ENCODE assay signal across 8 mouse cellular contexts in genomic region chr8:106935324-106935869, GRCm38 (mm10). TPM values are rescaled to one million over a fixed set of nuclear protein-coding genes. Genes with fewer than 3 reads are reported as not detected.
DNase-seq lines count a peak whose midpoint lies in the region; ATAC-seq and TF ChIP-seq lines count a peak whose summit lies in the region.

Gene Sntb2 (plus strand): TSS chr8:106935750.

- DNase-seq in ES-E14 (ENCODE audit: low read depth, low spot score): peak; percentile 97
- peak; percentile 88 for DNase-seq in cerebellum, adult 11 months
- peak; percentile 94 for DNase-seq in forelimb bud, embryonic 11.5 days (ENCODE audit: low read depth, low spot score)
- DNase-seq in hindbrain, embryonic 10.5 days (ENCODE audit: low spot score): peak; percentile 96
- peak; percentile 91 for DNase-seq in layer of hippocampus, adult 9-11 months
- DNase-seq in lung, postnatal 0 days (ENCODE audit: low spot score): peak; percentile 94
- peak; percentile 89 for DNase-seq in ovary, postnatal 14 days (ENCODE audit: low spot score)
- DNase-seq in thymus, postnatal 14 days: peak; percentile 94

- peaks cover 28% of the 10 kb centered on the region for H3K27me3 ChIP-seq in hindbrain, embryonic 10.5 days (ENCODE audit: insufficient read depth, poor library complexity, severe bottlenecking)
- no peaks in the 10 kb centered on the region for H3K27me3 ChIP-seq in lung, postnatal 0 days (replicated peaks; ENCODE audit: insufficient read depth, low read length)

- H3K4me2 ChIP-seq in lung, postnatal 0 days (replicated peaks; ENCODE audit: low read depth, low read length): peak within 1 kb of the TSS; percentile 90

- H3K9ac ChIP-seq in ES-E14 (ENCODE audit: insufficient read depth, low read depth, low read length, poor library complexity, severe bottlenecking): peak within 1 kb of the TSS; percentile 77
- H3K9ac ChIP-seq in lung, postnatal 0 days (replicated peaks; ENCODE audit: low read depth): peak within 1 kb of the TSS; percentile 75

- TF ChIP-seq EP300 in lung, postnatal 0 days (IDR thresholded peaks at IDR 0.05): no peak

- peak within 1 kb of the TSS; percentile 81; the same call in 1 of the 2 replicates for H3K27ac ChIP-seq in ES-E14 (ENCODE audit: insufficient read depth, low read depth, low read length, poor library complexity, severe bottlenecking)
- peak within 1 kb of the TSS; percentile 96 for H3K27ac ChIP-seq in hindbrain, embryonic 10.5 days
- H3K27ac ChIP-seq in lung, postnatal 0 days (ENCODE audit: low read length): peak within 1 kb of the TSS; percentile 91

- H3K4me1 ChIP-seq in ES-E14 (ENCODE audit: control insufficient read depth in 2 of 2, insufficient read depth in 2 of 2, low read length in 2 of 2, poor library complexity in 1 of 2): peaks cover 18 to 19% of the 10 kb centered on the region in 2 experiments
- H3K4me1 ChIP-seq in hindbrain, embryonic 10.5 days (replicated peaks): peaks cover 31% of the 10 kb centered on the region
- H3K4me1 ChIP-seq in lung, postnatal 0 days (ENCODE audit: insufficient read depth, low read depth, low read length): peaks cover 16% of the 10 kb centered on the region; the same call in 1 of the 2 replicates

- in situ Hi-C loops in ES-E14 (cut with MboI; ENCODE audit: low sequenced_read_pairs in 2 of 2, unreplicated experiment in 2 of 2): no loop called here

- no peaks in the 10 kb centered on the region for H3K9me3 ChIP-seq in ES-E14 (ENCODE audit: control insufficient read depth, insufficient read depth, low read depth, low read length)
- H3K9me3 ChIP-seq in hindbrain, embryonic 10.5 days: no peaks in the 10 kb centered on the region
- H3K9me3 ChIP-seq in lung, postnatal 0 days (ENCODE audit: low read length): no peaks in the 10 kb centered on the region

- peak; percentile 91 for ATAC-seq in lung, postnatal 0 days

- no peaks in the 10 kb centered on the region for H3K36me3 ChIP-seq in ES-E14 (ENCODE audit: control insufficient read depth, insufficient read depth, low read length, poor library complexity, severe bottlenecking)
- H3K36me3 ChIP-seq in hindbrain, embryonic 10.5 days: no peaks in the 10 kb centered on the region
- no peaks in the 10 kb centered on the region for H3K36me3 ChIP-seq in lung, postnatal 0 days (ENCODE audit: insufficient read depth, low read length)

- peak within 1 kb of the TSS; percentile 78 to 80 for H3K4me3 ChIP-seq in ES-E14 (ENCODE audit: insufficient read depth in 1 of 2, low read depth in 1 of 2, low read length in 2 of 2, poor library complexity in 1 of 2, severe bottlenecking in 1 of 2)
- peak within 1 kb of the TSS; percentile 92 for H3K4me3 ChIP-seq in hindbrain, embryonic 10.5 days
- peak within 1 kb of the TSS; percentile 86 for H3K4me3 ChIP-seq in lung, postnatal 0 days (ENCODE audit: low read depth, low read length)

- no peak for TF ChIP-seq CTCF in lung, postnatal 0 days (IDR thresholded peaks at IDR 0.05)

- under 1% methylated on average over 41 of the region's 41 CpGs for WGBS in hindbrain, embryonic 10.5 days
- 0% methylated on average over 31 of the region's 41 CpGs for WGBS in lung, postnatal 0 days

TF ChIP-seq in ES-E14, 5 proteins besides CTCF, POLR2A, EP300 and RAD21:
- TF ChIP-seq ZC3H11A (IDR thresholded peaks at IDR 0.05; ENCODE audit: borderline replicate concordance, low read depth, low read length) (no peak), HCFC1 (IDR thresholded peaks at IDR 0.05; ENCODE audit: borderline replicate concordance, insufficient read depth, low read length) (0 out of 2 replicates have a peak, but pooled peaks have one; percentile 10), MAFK (IDR thresholded peaks at IDR 0.05; ENCODE audit: insufficient read depth, low read depth, low read length) (no peak), CHD2 (IDR thresholded peaks at IDR 0.05; ENCODE audit: low read depth, low read length) (no peak), ZNF384 (IDR thresholded peaks at IDR 0.05; ENCODE audit: low read depth, low read length) (peak; percentile 98)

RNA-seq across cellular contexts. Expression of gene Sntb2, which starts in this region (rescaled TPM):
- total RNA-seq in ES-E14 (2012; rRNA removed): 32.4 and 45.7 TPM in 2 replicates
- polyA plus RNA-seq in hindbrain, embryonic 10.5 days (2016; fragmentation: Nextera tagmentation; extraction: Ambion mirVana): 9.2 and 9.7 TPM in 2 replicates
- 13.4 and 16.3 TPM in 2 replicates for polyA plus RNA-seq in lung, postnatal 0 days (2015; fragmentation: Nextera tagmentation; extraction: Ambion mirVana)

Comparison
In these comparisons a context has a peak if more than half of its experiments do, and no peak if none do; other contexts are left out.
1. Peak in every context shown above with its lines: DNase-seq, ATAC-seq, H3K4me3 ChIP-seq and H3K27ac ChIP-seq.